Mouse (Mus musculus) R1 (cell line): Measurements from ENCODE around the gene Phactr3.

Experiments used
- DNase-seq: peaks from one replicate; pipeline ENCODE4 v3.0.0-alpha.2; 2018; ENCODE audit warnings: low read depth, low spot score

Gene Phactr3

DNA sequence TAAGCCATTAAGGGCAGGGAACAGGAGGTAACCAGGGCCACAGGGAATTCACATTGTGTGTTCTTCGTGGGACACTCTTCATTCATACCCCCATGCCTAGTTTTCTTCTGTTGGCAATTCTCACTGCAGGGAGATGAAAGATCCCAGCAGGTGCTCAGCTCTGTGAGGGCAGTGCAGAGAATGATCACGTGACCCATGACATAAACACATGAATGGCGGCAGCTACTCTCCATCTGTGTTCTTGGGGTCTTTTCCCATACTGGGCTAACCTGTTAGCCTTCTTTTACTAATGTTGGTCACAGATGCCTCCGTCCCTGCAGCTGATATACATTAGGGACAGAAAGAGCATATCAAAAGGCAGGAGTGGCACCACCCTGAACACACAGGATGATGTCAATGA, 16.9 kb downstream of the Phactr3 start:
- peak; percentile 21 for DNase-seq

DNA sequence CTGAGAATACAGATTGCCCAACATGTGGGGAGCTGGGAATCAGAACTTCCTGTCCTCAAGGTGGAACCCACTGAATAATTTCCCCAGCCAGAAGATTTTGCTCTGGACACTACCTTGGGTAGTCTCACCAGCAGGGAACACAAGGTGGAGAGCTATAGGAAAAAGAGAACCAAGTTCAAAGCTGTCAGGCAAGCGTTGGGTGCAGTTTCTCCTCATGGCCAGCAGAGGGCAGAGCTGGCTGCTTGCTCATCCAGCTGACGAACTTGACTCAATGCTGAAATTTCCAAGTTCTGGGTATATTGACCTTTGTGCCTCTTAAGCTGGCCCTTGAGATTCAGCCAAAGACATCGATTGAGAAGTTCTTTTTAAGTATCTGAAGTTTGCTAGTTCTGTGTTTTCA, 18.7 kb downstream of the Phactr3 start:
- DNase-seq: peak; percentile 60

DNA sequence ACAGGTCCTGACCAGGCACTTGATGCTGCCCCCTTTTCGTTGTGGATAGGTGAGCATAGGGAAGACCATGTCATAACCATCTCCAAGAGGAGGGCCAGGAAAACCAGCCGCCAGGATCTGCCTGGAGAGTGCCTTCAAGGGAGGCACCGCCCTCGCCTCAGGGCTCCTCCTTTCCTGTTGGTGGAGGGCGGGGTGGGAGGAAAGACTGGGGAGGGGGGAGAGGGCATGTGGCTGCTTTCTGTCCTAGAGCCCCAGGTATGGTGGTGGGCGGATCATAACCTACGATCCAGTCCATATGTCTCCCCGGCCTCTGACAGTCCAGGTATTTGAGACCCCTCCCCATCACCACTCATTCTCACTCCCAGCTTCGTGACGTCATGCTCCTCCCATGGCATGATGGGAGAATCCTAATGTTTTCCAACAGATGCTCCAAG, 22.7 kb downstream of the Phactr3 start:
- DNase-seq: peak; percentile 18

DNA sequence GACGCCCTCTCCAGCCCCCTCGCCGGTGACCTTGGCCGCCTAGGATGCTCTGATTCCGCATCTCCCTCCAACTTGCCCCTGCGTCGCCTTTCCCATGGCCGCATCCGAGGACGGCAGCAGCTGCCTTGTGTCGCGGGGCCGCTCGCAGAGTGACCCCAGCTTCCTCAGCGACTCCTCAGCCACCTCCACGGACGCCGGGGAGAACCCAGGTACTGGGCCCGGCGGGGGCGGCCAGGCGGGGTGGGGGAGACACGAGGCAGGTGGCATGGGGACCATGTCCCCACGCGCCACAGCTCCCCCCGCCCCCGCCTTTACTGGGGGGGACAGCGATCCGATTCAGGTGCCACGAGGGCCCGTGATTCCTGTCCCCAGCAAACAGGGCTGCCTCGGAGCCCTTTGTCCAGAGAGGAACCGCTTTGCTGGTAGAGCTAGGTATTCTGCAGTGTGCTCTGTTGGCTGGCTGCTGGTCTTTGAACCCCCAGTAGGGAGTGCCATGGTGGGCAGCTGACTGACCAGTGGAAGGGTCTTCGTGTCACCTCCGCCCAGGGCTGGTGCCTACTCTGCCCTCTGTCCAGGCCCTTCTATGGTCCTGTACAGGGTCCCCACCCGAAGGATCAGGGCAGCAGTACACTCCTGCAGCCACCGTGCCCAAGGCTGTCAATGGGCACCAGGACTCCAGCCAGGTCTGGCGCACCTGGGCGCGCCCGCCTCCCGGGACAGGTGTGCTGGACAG, 23.7 kb downstream of the Phactr3 start:
- DNase-seq: no peak

DNA sequence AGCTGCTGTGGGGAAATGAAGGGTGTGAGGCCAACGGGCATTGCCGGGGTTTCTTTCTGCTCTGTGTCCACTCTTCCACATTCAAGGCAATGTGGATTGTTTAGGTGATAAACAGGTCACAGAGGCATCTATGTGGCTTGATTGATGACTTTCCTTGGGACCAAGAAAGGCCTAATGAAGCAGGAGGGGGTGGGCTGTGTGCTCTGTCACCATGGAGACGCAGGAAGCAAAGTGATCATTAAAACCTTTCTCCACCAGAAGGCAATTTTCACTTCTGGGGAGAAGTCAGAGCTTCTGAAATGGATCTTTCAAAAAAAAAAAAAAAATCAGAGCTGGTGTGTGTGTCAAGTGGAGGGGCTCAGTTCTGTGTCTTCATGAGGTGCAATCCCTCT, 24.2 kb downstream of the Phactr3 start:
- no peak for DNase-seq

DNA sequence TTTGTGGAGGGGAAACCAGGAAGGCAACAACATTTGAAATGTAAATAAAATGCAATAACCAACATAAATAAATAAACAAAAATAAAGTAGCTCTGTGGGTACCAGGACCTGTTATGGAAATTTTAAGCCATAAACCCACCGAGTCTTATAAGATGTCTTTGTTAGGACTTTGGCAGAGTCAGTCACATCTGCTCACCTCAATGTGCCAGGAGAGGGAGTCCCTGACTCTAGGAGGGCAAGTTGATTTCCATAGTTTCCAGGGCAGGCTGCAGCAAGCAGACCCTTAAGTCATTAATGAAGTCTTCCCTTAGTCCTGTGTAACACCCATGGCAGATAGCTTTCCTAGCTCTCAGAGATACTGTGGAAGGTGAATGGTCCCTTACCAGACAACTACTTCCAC, 25.1 kb downstream of the Phactr3 start:
- DNase-seq: no peak

DNA sequence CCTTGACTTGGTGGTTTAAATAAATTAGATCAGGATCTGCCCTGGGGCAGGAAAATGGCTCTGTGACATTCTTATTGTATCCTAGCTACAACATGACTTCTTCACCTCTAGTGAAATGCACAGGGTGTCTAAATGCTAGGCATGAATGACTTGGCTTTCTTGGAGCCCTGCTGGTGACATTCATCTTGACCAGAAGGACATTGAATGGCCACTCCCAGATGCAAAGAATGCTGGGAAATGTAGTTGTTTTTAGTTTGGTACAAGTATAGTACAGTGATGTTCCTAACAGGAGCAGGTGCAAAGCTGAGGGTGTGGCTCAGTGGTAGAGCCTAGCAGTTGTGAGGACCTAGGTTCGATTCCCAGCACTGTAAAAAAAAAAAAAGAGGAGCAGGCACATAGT, 30.5 kb downstream of the Phactr3 start:
- peak; percentile 30 for DNase-seq

DNA sequence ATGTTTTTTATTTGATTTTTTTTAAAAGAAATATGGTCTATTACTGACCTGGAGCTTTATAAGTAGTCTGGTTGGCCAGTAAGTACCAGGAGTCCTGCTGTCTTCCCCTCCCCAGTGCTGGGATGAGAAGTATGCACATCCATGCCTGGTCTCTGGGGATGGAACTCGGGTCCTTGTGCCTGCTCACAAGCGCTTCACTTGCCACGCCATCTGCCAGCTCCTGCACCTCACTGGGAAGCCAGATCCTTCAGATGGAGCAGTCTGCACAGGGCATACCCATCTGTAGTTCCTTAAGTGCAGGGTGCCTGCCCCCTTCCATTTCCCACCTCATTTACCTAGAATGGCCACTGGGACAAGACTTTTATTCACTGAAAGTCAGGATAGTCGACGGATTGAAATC, 31.9 kb downstream of the Phactr3 start:
- DNase-seq: no peak

DNA sequence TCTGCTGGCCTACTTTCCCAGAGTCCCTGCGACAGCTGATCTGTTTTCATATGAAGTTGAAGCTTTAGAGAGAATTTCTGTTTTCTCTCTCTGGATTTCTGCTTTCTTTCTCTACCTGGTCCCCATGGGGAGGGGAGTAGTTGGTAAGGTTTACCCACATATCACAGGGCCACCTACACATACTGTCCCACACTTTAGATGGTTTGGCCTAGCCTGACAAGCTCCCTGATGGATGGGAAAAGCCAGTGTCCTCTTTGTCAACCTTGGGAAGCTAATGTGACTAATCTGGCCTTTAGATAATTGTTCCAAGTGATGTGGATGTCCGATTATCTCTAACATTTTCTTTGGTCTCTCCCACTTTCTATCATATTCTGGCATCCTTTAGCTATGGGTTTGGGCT, 34.8 kb downstream of the Phactr3 start:
- no peak for DNase-seq

DNA sequence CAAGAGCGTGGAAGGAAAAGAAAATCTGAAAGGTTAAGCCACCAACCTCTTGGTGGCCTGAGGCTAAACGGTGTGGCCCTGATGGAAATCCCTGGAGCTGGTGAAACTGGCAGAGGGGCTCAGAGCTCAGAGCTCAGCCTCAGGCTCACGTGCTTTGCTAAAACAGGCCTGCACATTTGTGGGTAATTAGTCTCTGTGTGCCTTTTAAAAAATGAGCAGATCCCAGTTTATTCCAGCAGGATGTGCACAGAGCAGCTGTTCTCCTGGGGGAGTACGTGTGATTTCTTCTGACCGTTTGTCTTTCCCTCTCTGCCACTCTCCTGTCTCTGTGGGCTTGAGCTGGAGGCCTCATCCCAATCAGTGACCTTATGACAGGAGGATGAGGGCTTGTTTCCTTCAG, 35.4 kb downstream of the Phactr3 start:
- DNase-seq: no peak

DNA sequence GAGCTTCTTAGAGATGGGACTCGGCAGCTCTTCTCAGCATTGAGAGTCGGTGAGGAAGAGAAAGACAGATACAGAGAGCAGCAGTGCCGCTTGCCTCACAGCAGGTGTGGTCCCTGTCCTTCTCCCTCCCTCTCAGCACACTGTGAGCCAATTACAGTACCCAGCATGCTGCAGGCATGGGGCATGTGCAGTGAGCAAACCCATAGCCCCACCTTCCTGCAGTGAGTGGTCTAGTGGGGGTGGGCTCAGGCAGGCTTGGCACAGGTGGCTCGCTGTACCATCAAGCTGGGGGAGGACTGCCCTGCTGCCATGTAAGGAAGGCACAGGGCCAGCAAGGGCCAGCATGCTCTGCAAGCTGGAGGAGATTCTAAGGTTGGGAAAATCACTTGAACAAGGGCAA, 35.8 kb downstream of the Phactr3 start:
- no peak for DNase-seq

DNA sequence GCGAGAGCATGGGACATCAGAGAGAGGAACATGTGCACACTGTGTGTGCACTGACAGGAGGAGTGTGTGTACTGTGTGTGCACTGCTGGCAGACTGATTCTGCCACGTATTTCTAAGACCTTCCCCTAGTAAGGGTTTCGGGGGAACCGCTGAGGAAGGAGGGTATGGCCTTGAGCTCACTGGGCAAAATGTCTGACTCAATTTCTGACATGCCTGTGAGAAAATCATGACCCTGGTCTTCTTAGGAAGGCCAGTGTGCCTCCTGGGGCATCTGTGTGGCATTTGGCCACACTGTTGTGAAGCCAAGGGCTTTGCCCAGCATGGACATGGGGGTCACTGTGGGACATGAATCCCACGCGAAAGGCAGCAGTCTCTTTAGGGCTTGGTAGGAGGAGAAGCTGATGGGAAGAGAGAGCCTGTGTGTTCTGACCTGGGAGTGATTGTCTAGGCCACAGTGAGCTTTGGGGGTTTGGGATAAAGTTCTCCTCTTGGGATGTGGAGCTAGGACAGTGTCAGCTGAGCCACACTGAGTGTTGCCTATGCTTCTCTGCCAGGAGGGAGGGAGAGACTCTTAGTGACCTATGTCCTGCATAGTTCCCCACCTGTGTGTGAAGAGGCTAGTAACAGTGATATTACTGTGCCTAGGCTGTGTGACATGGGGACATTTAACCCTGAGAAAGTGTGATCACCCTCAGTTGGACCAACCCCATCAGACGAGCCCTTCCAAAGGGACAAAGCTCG, 36.6 kb downstream of the Phactr3 start:
- DNase-seq: no peak

DNA sequence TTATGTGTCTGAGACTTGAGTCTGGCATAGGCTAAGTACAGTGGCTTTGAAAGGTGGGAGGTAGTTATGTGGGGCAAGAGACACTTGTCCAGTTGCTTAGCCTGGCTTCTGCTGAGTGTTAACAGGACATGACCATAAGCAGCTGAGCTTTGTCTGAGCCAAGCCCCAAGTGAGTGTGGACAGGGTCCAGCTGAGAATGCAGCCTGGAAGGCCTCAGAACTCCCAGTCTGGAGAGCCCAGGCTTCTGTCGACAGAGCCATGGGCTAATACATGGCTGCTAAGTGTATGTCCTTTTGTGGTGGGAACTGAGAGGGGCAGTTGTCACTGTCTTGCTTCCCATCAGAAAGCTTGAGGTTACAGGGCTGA, 37.1 kb downstream of the Phactr3 start:
- DNase-seq: no peak

DNA sequence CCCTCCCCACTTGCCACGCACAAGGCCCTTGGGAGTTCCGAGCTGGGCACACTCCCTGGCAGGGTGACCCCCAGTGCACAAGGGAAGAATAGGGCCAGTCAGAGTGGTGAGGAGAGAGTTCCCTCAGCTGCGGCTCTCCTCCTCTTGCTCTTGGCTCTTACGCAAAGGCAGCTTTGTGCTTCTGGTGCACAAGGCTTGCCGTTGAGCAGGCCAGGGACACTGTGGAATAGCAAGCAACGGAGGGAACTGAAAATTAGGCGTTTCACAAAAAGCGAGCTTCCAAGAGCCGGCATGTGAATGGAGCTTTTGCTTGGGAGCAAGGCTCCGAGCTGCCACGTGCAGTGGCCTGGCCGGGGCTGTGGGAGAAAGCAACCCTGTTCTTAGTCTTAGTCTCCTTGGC, 40.2 kb downstream of the Phactr3 start:
- DNase-seq: no peak

DNA sequence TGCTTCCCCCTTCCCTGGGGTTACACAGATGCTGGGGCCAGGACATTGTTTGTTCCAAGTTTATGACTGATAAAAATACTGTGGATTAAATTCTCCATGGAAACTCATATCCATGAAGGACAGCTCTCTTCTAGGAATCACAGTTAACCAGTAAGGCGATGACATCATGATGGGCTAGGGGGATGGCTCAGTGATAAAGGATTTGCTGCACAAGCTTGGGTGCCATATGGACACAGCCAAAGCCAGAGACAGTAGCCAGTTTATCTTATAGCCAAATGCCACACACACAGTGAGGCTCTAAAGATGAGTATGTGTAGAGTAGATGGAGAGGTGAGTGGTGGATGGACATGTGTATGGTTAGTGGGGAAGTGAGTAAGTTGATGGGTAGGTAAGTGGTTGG, 45.2 kb downstream of the Phactr3 start:
- DNase-seq: no peak

DNA sequence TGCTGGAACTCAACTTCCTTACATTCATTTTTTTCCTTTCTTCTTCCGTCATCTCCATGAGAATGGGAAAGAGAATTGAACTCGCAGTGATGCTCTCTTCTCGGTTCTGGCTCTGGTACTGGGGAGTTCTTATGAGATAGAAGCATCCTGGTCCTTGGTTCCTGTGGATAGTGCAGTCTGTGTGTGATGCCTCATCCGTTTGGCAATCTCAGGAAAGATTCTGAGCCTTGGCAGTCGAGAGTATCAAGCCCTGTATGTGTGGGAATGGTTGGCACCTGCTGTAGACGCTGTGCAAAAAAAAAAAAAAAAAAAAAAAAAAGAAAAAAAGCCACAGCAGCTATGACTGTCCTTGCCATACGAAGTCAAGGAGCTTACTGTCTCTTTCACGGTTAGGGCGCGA, 47.2 kb downstream of the Phactr3 start:
- DNase-seq: no peak

DNA sequence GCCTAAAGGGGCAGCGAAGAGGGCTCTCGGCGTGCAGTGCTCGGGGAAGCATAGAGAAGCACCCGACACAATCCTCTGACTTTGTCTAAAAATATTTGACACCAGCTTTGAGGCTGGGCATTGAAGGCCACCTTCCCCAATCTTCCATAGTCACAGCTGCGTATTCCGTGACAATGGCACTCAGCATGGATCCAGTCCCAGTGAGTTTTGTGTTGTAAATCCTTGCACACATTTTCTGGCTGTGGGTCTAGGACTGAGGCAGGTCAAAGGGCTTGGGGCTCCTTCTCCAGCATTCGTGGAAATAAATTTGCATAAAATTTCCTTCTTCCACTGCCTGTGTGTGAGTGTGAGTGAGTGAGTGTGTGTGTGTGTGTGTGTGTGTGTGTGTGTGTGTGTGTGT, 51.2 kb downstream of the Phactr3 start:
- peak; percentile 30 for DNase-seq

DNA sequence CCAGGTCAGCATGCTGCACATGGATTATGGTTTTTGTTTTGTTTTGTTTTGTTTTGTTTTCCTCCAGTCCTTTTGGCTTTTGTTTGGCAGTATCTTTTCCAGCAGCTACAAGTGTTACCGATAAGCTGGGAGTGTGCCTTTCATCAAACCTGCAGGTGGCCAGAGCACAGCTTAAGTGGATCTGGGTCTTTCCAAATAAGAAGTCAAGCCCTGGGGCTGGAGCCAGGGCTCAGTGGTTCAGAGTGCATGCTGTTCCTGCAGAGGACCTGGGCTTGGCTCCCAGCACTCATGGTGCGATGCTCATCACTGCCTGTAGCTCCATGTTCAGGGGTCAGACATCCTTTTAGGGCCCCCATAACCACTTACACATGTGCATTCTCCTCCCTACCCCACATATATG, 55.2 kb downstream of the Phactr3 start:
- DNase-seq: no peak

DNA sequence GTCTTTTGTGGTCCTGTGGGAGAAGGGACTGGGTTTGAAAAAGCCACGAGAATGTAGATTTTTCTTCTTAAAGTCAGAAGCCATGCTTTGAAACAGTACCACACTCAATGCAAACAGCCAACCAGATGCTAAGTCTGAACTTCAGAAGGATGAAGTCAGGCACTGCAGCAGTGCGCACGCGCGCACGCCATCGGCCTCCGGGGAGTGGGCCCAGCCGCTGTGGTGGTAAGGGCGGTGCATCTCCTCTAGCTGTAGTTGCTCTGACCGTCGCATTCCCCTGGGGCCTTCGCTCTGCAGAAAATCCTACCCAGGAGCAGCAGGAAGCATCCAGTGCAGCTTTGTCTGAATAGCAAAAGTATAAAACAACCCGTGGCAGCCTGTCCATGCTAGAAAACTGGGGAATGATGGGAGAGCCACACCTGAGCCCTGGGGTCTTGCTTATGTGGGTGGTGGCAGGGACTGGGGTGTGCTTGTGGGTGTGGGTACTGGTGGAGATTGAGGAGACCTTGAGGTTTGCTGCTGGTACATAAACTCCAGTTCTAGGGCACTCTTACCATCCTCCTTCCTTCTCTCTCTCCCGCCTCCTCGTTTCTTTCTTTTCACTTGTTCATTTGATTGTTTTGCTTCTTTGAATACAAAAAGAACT, 56.6 kb downstream of the Phactr3 start:
- DNase-seq: peak; percentile 58

DNA sequence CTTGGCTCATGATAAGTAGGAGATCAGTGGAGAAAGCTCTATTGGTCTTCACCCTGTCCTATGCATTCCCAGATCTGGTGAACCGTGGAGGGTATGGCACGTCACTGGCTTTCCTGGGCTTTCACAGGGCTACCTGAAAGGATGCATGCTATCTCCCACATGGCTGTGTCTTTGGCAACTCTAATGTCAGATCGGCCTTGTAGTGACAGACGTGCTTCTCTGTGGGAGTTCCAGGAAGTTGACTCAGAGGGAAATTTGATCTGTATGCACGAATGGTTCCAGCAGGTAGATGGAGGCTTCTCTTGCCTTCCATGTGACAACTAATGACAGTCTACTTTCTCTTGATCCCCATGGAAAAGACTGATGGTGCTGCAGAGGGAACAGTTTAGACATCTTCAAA, 65.5 kb downstream of the Phactr3 start:
- DNase-seq: no peak

DNA sequence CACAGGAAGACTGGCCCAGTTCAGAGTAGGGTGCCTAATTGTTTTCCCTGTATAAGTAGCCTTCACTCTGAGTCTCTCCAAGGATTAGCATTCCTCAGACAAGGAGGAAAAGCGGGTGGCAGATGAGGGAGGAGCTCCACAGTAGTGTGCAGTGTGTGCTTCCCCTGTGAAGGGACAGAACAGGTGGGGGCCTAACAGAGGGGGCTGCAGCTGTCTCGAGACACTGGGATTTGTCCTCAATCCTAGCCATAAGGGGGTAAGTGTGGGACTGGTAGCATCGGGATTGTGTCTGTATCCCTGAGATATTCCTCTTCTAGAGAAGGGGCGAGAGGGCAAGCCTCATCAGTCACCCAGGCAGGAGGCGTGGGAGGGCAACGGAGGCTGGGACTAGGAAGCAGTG, 66.1 kb downstream of the Phactr3 start:
- no peak for DNase-seq

DNA sequence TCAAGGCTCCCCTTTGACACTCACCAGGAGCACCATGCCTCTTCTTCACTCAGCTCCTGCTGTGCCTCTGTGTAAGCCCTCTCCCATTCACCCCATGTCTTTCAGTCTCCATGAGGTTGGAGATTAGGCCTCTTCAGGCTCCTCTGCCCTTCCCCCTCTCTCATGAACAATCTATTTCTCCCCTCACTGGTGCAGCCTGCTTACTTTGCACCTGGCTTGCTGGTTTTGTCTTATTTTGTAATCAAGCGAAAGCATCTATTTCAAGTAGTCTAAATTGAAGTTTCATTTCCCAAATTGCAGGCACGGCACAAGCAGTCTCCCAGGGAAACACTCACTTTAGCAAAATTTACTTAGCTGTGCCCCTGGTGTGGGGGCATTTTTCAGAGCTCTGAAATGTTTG, 70.2 kb downstream of the Phactr3 start:
- no peak for DNase-seq

DNA sequence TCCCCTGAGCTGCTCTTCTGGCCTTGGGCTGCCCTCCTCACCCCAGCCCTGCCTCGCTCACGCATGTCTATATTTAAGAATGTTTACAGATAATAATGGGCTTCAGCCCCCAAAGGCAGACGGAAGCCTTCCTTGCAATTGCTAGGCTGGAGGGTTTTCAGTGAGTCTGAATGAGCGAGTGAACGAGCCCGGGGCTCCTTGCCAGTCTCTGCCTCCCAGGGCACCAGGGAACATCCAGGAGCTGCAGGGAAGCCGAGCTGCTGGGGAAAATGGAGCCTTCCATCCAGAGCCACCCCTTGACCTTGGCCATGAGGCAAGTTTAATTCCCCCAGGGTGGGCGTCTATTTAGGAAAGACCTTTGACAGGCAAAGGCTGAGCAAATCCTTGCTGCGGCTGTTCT, 74.1 kb downstream of the Phactr3 start:
- no peak for DNase-seq
